Mouse (Mus musculus): ENCODE data around the gene A4gnt. TPM values are rescaled to one million over a fixed set of nuclear protein-coding genes. Genes with fewer than 3 reads are reported as not detected.

The A4gnt gene
- polyA plus RNA-seq, 1 experiment from 2014 or later: not detected

DNA sequence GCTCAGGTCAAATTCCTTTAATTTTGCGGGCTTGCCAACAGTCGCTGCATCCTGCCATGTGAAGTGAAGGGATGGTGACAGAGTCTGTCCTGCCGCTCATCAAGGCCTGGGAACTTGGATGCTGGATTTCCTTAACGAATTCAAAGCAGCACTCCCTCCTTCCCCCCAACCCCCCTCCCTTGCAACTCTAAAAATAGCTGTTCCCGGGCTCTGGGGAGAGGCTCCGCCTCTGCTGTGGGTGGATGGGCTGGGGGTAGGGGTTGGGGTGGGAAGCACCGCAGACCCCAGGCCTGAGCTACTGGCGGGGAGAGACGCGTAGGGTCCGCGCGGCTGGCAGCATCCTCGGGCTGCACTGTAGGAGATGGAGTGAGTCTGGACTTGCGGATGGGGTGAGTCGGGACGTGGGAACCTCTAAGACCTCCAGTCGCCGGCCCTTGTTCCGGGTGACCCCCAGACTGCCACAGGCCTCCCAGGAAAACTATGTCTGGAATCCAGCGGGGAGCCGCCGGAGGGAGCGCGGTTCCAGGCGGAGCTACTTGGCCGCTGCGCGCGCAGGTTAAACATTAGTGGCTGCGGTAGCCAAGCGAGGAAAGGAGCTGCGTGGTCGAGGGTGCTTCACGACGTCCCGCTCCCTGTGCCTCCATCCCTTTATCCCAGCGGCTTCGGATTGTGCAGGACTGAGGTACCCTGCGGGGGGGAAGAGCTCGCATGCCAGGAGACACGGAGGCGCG, 17.1 kb downstream of the A4gnt start, which contains the start of gene Dzip1l:
TSS of gene Dzip1l (plus strand) at position 216 of the 731 bp plus-strand sequence.
- Histone ChIP-seq H3K9ac (ENCODE audit: low read length) (peak within 1 kb of the TSS; percentile 79), H3K9me3 (replicated peaks; ENCODE audit: control insufficient read depth, low read length) (no peaks in the 10 kb centered on the region), H3K4me1 (ENCODE audit: control insufficient read depth, insufficient read depth, low read length) (peaks cover 19% of the 10 kb centered on the region), H3K4me2 (ENCODE audit: low read depth, low read length) (peak within 1 kb of the TSS; percentile 79), H3K27ac (ENCODE audit: low read length) (peak within 1 kb of the TSS; percentile 84), H3K27me3 (ENCODE audit: control insufficient read depth, insufficient read depth, low read length) (no peaks in the 10 kb centered on the region), H3K4me3 (ENCODE audit: low read length) (peak within 1 kb of the TSS; percentile 67), H3K36me3 (ENCODE audit: control insufficient read depth, insufficient read depth) (no peaks in the 10 kb centered on the region)
- peak; percentile 90 for ATAC-seq (replicated peaks; ENCODE audit: extremely low read depth, insufficient read depth, low FRiP score)
- 2% methylated on average over 44 of the region's 44 CpGs for WGBS

DNA sequence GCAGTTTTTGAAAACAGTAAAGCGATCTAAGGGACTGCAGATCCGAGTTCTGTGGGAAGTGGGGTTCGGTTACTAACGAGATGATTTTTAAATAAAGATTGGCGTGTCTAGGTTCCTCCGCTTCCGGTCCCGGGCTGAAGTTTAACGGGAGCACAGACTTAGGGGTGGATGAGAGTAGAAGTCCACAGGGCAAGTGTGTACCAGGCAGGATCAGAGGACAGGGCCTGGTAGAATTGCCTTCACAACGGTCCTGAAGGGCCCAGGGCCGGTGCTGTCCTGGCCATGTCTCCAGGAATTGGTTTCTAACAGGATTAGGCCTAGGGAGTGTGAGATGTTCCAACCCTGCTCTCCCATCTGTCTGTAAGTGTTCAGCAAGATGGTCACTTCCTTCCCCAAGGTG, 17.8 kb downstream of the A4gnt start:
- Histone ChIP-seq H3K9me3 (replicated peaks; ENCODE audit: control insufficient read depth, low read length) (no peaks in the 10 kb centered on the region), H3K27me3 (ENCODE audit: control insufficient read depth, insufficient read depth, low read length) (no peaks in the 10 kb centered on the region), H3K36me3 (ENCODE audit: control insufficient read depth, insufficient read depth) (no peaks in the 10 kb centered on the region), H3K9ac (ENCODE audit: low read length) (peak overlapping the region; percentile 79), H3K27ac (ENCODE audit: low read length) (peak overlapping the region; percentile 84), H3K4me1 (ENCODE audit: control insufficient read depth, insufficient read depth, low read length) (peaks cover 19% of the 10 kb centered on the region), H3K4me2 (ENCODE audit: low read depth, low read length) (peak overlapping the region; percentile 79), H3K4me3 (ENCODE audit: low read length) (peak overlapping the region; percentile 67)
- ATAC-seq (replicated peaks; ENCODE audit: extremely low read depth, insufficient read depth, low FRiP score): 0 out of 2 replicates have a peak, but pooled peaks have one; percentile 15
- WGBS: 1% methylated on average over 11 of the region's 11 CpGs

DNA sequence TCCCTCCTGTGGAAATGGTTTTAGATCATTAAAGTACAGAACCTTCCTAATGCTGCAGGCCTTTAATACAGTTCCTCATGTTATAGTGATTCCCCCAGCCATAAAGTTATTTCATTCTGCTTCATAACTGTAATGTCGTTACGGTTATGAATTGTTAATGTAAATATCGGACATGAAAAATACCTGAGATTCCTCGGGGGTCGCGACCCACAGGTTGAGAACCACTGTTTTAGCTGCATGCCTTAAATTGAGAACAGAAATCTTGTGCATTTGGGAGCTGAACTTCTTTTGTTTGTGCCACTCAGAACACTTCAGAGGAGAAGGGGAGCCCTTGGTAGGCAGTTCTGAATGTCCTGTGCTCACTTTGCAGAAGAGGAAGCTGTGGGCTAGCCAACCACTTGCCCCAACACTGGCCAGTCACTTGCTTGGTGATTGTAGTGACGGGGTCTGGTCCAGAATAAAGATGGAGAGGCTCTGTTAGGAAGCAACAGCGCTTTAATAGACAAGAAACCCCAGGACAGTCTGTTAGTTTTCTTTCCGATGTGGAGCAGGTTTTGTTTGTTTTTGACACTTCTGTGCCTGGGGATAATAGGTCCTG, 18.3 kb downstream of the A4gnt start:
- WGBS: 42% methylated on average over 9 of the region's 9 CpGs
- no peaks in the 10 kb centered on the region for H3K36me3 ChIP-seq (ENCODE audit: control insufficient read depth, insufficient read depth)
- H3K27me3 ChIP-seq (ENCODE audit: control insufficient read depth, insufficient read depth, low read length): no peaks in the 10 kb centered on the region
- H3K9ac ChIP-seq (ENCODE audit: low read length): peak overlapping the region; percentile 79
- peak overlapping the region; percentile 84 for H3K27ac ChIP-seq (ENCODE audit: low read length)
- H3K4me2 ChIP-seq (ENCODE audit: low read depth, low read length): peak overlapping the region; percentile 79
- H3K9me3 ChIP-seq (replicated peaks; ENCODE audit: control insufficient read depth, low read length): no peaks in the 10 kb centered on the region
- no peak for ATAC-seq (replicated peaks; ENCODE audit: extremely low read depth, insufficient read depth, low FRiP score)
- H3K4me3 ChIP-seq (ENCODE audit: low read length): peak overlapping the region; percentile 67
- H3K4me1 ChIP-seq (ENCODE audit: control insufficient read depth, insufficient read depth, low read length): peaks cover 19% of the 10 kb centered on the region

DNA sequence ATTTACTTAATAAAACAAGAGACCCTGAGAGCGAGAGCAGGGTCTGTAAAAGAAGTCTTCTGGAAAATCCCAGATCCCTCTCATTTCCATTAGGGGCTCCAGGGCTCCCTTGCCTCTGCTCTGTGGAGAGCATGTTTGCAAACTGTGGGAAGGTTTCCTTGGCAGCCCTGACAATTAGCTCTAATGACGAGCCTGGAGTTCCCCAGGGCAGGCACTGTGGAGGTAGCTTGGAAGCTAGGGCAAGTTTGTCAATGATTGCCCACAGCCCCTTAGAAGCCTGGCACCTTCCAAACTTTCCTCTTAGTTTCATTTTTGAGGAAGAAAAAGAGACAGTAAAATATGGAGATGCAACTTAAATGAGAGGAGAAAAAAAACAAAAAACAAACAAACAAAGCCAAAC, 19.5 kb downstream of the A4gnt start:
- Histone ChIP-seq H3K9me3 (replicated peaks; ENCODE audit: control insufficient read depth, low read length) (no peaks in the 10 kb centered on the region), H3K36me3 (ENCODE audit: control insufficient read depth, insufficient read depth) (no peaks in the 10 kb centered on the region; the same call in 1 of the 2 replicates), H3K27ac (ENCODE audit: low read length) (no peak overlapping the region), H3K9ac (ENCODE audit: low read length) (no peak overlapping the region), H3K4me2 (ENCODE audit: low read depth, low read length) (peak overlapping the region; percentile 46), H3K4me1 (ENCODE audit: control insufficient read depth, insufficient read depth, low read length) (peaks cover 19% of the 10 kb centered on the region), H3K4me3 (ENCODE audit: low read length) (peak overlapping the region; percentile 3; the same call in 1 of the 2 replicates), H3K27me3 (ENCODE audit: control insufficient read depth, insufficient read depth, low read length) (no peaks in the 10 kb centered on the region)
- ATAC-seq (replicated peaks; ENCODE audit: extremely low read depth, insufficient read depth, low FRiP score): no peak
- WGBS: 48% methylated on average over 2 of the region's 2 CpGs

DNA sequence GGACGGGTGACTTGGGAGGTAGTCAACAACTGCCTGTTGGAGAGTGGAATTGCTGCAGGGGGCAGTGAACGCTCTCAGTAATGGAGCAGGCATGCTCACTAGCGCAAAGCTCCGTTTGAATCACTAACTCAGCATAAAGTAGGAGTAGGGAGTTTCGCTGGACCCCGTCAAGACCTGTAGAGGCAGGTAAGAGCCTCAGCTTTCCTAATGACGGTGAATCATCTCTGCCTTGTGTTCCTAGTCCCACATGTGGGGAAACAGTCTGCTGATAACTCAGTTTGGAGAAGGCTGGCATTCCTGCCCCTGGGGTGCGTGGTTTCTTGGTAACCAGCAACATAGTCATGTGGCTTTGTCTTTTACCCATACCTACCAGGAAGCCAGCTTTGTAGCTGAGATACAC, 20.0 kb downstream of the A4gnt start:
- Histone ChIP-seq H3K27ac (ENCODE audit: low read length) (no peak overlapping the region), H3K9ac (ENCODE audit: low read length) (no peak overlapping the region), H3K4me1 (ENCODE audit: control insufficient read depth, insufficient read depth, low read length) (peaks cover 19% of the 10 kb centered on the region), H3K27me3 (ENCODE audit: control insufficient read depth, insufficient read depth, low read length) (no peaks in the 10 kb centered on the region), H3K9me3 (replicated peaks; ENCODE audit: control insufficient read depth, low read length) (no peaks in the 10 kb centered on the region), H3K36me3 (ENCODE audit: control insufficient read depth, insufficient read depth) (peaks cover 2% of the 10 kb centered on the region; the same call in 1 of the 2 replicates), H3K4me3 (ENCODE audit: low read length) (peak overlapping the region; percentile 3; the same call in 1 of the 2 replicates), H3K4me2 (ENCODE audit: low read depth, low read length) (peak overlapping the region; percentile 46)
- ATAC-seq (replicated peaks; ENCODE audit: extremely low read depth, insufficient read depth, low FRiP score): no peak
- WGBS: 57% methylated on average over 8 of the region's 8 CpGs

DNA sequence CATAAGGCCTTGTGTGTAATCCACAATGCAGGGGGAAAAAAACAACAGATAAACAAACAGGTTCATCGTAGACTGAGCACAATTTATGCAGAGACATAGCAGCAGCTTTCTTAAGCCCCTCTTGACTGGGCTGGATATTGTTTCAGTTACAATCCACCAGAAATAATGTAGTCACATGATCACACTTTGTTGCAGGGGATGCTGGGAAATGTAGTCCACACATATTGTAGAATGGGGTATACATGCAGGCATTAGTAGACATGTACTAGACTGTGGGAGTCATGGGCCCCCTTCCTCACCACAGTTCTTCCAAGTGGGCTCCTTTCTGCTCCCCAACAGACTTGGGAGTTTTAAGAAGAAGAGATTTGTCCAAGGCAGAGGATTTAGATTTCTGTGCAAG, 24.5 kb downstream of the A4gnt start:
- Histone ChIP-seq H3K4me2 (ENCODE audit: low read depth, low read length) (no peak overlapping the region), H3K4me1 (ENCODE audit: control insufficient read depth, insufficient read depth, low read length) (peaks cover 6% of the 10 kb centered on the region), H3K27me3 (ENCODE audit: control insufficient read depth, insufficient read depth, low read length) (no peaks in the 10 kb centered on the region), H3K9ac (ENCODE audit: low read length) (no peak overlapping the region), H3K27ac (ENCODE audit: low read length) (no peak overlapping the region), H3K36me3 (ENCODE audit: control insufficient read depth, insufficient read depth) (peaks cover 30% of the 10 kb centered on the region), H3K9me3 (replicated peaks; ENCODE audit: control insufficient read depth, low read length) (no peaks in the 10 kb centered on the region), H3K4me3 (ENCODE audit: low read length) (no peak overlapping the region)
- WGBS: 92% methylated on average over 1 of the region's 1 CpGs
- no peak for ATAC-seq (replicated peaks; ENCODE audit: extremely low read depth, insufficient read depth, low FRiP score)

DNA sequence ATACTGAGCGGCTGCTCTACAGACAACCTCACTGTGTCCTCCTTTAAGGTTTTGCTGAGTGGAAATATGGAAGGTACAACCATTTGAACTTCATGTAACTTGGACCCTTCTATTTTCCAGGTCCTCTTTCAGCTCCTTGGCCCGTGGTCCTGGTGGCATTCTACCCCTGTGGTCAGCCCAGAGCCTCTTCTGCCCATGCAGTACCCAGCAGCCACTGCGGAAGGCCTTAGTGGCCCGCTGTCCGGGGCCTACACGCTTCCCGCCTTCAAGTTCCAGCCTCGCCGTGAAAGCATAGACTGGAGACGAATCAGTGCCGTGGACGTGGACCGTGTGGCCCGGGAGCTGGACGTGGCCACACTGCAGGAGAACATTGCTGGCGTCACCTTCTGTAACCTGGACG, 24.9 kb downstream of the A4gnt start:
- 98% methylated on average over 17 of the region's 17 CpGs for WGBS
- Histone ChIP-seq H3K4me3 (ENCODE audit: low read length) (no peak overlapping the region), H3K9ac (ENCODE audit: low read length) (no peak overlapping the region), H3K4me1 (ENCODE audit: control insufficient read depth, insufficient read depth, low read length) (peaks cover 3% of the 10 kb centered on the region; the same call in 1 of the 2 replicates), H3K27ac (ENCODE audit: low read length) (no peak overlapping the region), H3K9me3 (replicated peaks; ENCODE audit: control insufficient read depth, low read length) (no peaks in the 10 kb centered on the region), H3K27me3 (ENCODE audit: control insufficient read depth, insufficient read depth, low read length) (no peaks in the 10 kb centered on the region), H3K36me3 (ENCODE audit: control insufficient read depth, insufficient read depth) (peaks cover 33% of the 10 kb centered on the region), H3K4me2 (ENCODE audit: low read depth, low read length) (no peak overlapping the region)
- no peak for ATAC-seq (replicated peaks; ENCODE audit: extremely low read depth, insufficient read depth, low FRiP score)

DNA sequence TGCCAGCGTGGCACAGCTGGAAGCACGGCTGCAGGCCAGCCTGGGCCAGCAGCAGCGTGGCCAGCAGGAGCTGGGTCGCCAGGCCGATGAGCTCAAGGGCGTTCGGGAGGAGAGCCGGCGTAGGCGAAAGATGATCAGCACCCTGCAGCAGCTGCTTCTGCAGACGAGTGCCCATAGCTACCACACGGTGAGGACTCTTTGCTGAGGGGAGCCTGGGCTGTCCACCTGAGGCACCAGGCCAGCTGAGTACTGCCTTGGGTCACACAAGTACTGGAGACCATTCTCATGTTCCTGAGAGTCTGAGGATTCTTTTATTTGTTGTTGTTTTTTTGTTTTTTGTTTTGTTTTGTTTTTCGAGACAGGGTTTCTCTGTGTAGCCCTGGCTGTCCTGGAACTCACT, 25.4 kb downstream of the A4gnt start:
- Histone ChIP-seq H3K27me3 (ENCODE audit: control insufficient read depth, insufficient read depth, low read length) (no peaks in the 10 kb centered on the region), H3K27ac (ENCODE audit: low read length) (no peak overlapping the region), H3K36me3 (ENCODE audit: control insufficient read depth, insufficient read depth) (peaks cover 37% of the 10 kb centered on the region), H3K9ac (ENCODE audit: low read length) (no peak overlapping the region), H3K9me3 (replicated peaks; ENCODE audit: control insufficient read depth, low read length) (no peaks in the 10 kb centered on the region), H3K4me3 (ENCODE audit: low read length) (no peak overlapping the region), H3K4me2 (ENCODE audit: low read depth, low read length) (no peak overlapping the region), H3K4me1 (ENCODE audit: control insufficient read depth, insufficient read depth, low read length) (no peaks in the 10 kb centered on the region)
- ATAC-seq (replicated peaks; ENCODE audit: extremely low read depth, insufficient read depth, low FRiP score): no peak
- WGBS: 94% methylated on average over 13 of the region's 13 CpGs

DNA sequence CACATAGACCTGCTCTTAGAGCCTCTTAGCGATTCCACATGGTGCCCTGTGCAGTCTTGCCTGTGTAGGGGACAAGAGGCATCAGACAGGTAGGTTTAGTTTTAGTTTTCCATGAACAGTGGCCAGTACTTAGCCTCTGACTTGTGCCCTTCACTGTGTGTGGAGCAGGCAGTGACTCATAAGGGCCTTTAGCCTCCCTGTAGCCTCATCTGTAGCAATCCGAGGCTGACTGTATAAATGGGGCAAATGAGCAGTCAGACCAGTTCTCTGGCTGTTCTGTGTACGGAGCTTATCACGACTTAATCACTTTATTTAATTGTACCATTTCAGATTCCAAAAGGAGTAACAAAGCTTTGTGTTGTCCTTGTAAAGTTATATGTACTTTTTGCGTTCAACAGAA, 27.7 kb downstream of the A4gnt start:
- no peak overlapping the region for H3K27ac ChIP-seq (ENCODE audit: low read length)
- no peaks in the 10 kb centered on the region for H3K9me3 ChIP-seq (replicated peaks; ENCODE audit: control insufficient read depth, low read length)
- no peak for ATAC-seq (replicated peaks; ENCODE audit: extremely low read depth, insufficient read depth, low FRiP score)
- H3K36me3 ChIP-seq (ENCODE audit: control insufficient read depth, insufficient read depth): peaks cover 42% of the 10 kb centered on the region
- no peak overlapping the region for H3K9ac ChIP-seq (ENCODE audit: low read length)
- no peaks in the 10 kb centered on the region for H3K4me1 ChIP-seq (ENCODE audit: control insufficient read depth, insufficient read depth, low read length)
- WGBS: 91% methylated on average over 5 of the region's 5 CpGs
- no peaks in the 10 kb centered on the region for H3K27me3 ChIP-seq (ENCODE audit: control insufficient read depth, insufficient read depth, low read length)
- H3K4me3 ChIP-seq (ENCODE audit: low read length): no peak overlapping the region
- no peak overlapping the region for H3K4me2 ChIP-seq (ENCODE audit: low read depth, low read length)
